Mouse (Mus musculus): Measurements from ENCODE around the gene Ankrd2.

DNA sequence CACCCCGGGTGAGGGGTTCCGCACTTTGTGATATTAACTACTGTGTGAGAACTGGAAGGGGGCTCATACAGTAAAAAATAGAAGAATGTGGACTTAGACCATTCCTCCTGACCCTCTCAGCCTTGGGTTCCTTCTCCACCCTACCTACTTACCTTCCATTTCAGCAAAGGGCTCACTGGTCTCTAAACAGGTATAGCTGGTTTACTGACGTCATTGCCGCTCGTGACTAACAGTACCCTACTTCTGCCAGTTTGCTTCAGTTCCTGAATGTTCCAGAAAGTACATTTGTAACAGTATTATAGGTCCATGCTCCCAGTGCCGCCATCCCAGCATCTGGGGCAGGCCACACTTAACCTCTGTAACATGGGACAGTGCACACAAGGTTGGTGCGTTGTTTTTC, 41.8 kb upstream of the Ankrd2 start:
- TF ChIP-seq CTCF (IDR thresholded peaks at IDR 0.05; ENCODE audit: control insufficient read depth, insufficient read depth, insufficient replicate concordance, low read depth, low read length) (no peak), POLR2A (IDR thresholded peaks at IDR 0.05; ENCODE audit: control insufficient read depth, low read depth, low read length) (no peak)
